Mouse (Mus musculus): Measurements from ENCODE around the gene Baz2a. TPM values are rescaled to one million over a fixed set of nuclear protein-coding genes. Genes with fewer than 3 reads are reported as not detected.
"Not testable (repeated sequence)": the region's sequence is repeated elsewhere in the genome, so short reads cannot be mapped to it uniquely, and the experiment has no call there.

Gene Baz2a
- 10 to 100 TPM; 37.9 to 63.7 (median 44.3) TPM for polyA plus RNA-seq (2017; shearing (Covaris generic))

- peak; percentile 57 for ATAC-seq
Observed at GRCm38 (mm10) chr10:128091564-128092505, at the start of gene Baz2a. Gene Baz2a, plus strand, starts transcription at chr10:128091577.

- no peak for ATAC-seq
Observed at GRCm38 (mm10) chr10:128041636-128042035, 49.7 kb upstream of the Baz2a start.

GRCm38 (mm10) chr10:128042466-128042865 lies 48.9 kb upstream of the Baz2a start:
- no peak for ATAC-seq

GRCm38 (mm10) chr10:128043041-128043835 lies 48.1 kb upstream of the Baz2a start:
- ATAC-seq: no peak

- no peak for ATAC-seq
Observed at GRCm38 (mm10) chr10:128048157-128048556, 43.2 kb upstream of the Baz2a start.

GRCm38 (mm10) chr10:128049741-128050140 lies 41.6 kb upstream of the Baz2a start:
- no peak for ATAC-seq

- no peak for ATAC-seq
Observed at GRCm38 (mm10) chr10:128050355-128050754, 41.0 kb upstream of the Baz2a start.

GRCm38 (mm10) chr10:128051589-128051988 lies 39.8 kb upstream of the Baz2a start:
- no peak for ATAC-seq

- not testable (repeated sequence) for ATAC-seq
Observed at GRCm38 (mm10) chr10:128052136-128052535, 39.2 kb upstream of the Baz2a start.

GRCm38 (mm10) chr10:128053001-128053400 lies 38.4 kb upstream of the Baz2a start:
- no peak for ATAC-seq

GRCm38 (mm10) chr10:128058184-128058583 lies 33.2 kb upstream of the Baz2a start:
- peak; percentile 17 for ATAC-seq

- peak; percentile 73 for ATAC-seq
Observed at GRCm38 (mm10) chr10:128058601-128059151, 32.7 kb upstream of the Baz2a start, which contains the start of gene Ptges3. Gene Ptges3, plus strand, starts transcription at chr10:128058954.

- ATAC-seq: peak; percentile 68
Observed at GRCm38 (mm10) chr10:128059207-128059981, 32.0 kb upstream of the Baz2a start.

- ATAC-seq: no peak
Observed at GRCm38 (mm10) chr10:128061109-128061508, 30.3 kb upstream of the Baz2a start.

GRCm38 (mm10) chr10:128062221-128062989 lies 29.0 kb upstream of the Baz2a start:
- ATAC-seq: no peak

- no peak for ATAC-seq
Observed at GRCm38 (mm10) chr10:128066072-128066471, 25.3 kb upstream of the Baz2a start.

GRCm38 (mm10) chr10:128069201-128069600 lies 22.2 kb upstream of the Baz2a start:
- ATAC-seq: no peak

- ATAC-seq: not testable (repeated sequence)
Observed at GRCm38 (mm10) chr10:128070432-128070831, 20.9 kb upstream of the Baz2a start.

- ATAC-seq: not testable (repeated sequence)
Observed at GRCm38 (mm10) chr10:128078269-128078668, 13.1 kb upstream of the Baz2a start.

GRCm38 (mm10) chr10:128080496-128080895 lies 10.9 kb upstream of the Baz2a start:
- no peak for ATAC-seq

GRCm38 (mm10) chr10:128081807-128082476 lies 9.4 kb upstream of the Baz2a start:
- ATAC-seq: no peak
